Mouse (Mus musculus) embryo, embryonic 10 days (tissue): ENCODE data around the gene Msx1.
"Not testable (repeated sequence)": the region's sequence is repeated elsewhere in the genome, so short reads cannot be mapped to it uniquely, and the experiment has no call there.

Source experiments
- DNase-seq: peaks from one replicate; pipeline ENCODE4 v3.0.0-alpha.2; 2015; ENCODE audit warnings: low spot score

Gene Msx1

GRCm38 (mm10) chr5:37824461-37824795, at the start of gene Msx1:
Gene Msx1, minus strand, starts transcription at chr5:37824583.
- peak; percentile 95 for DNase-seq

- no peak for DNase-seq
Measured at GRCm38 (mm10) chr5:37865471-37865870, 41.1 kb upstream of the Msx1 start.

- DNase-seq, result no peak
Measured at GRCm38 (mm10) chr5:37864309-37864708, 39.9 kb upstream of the Msx1 start.

- DNase-seq, result no peak
Measured at GRCm38 (mm10) chr5:37860846-37861245, 36.5 kb upstream of the Msx1 start.

GRCm38 (mm10) chr5:37860151-37860721, 35.9 kb upstream of the Msx1 start:
- DNase-seq, result no peak

- no peak for DNase-seq
Measured at GRCm38 (mm10) chr5:37857763-37858545, 33.6 kb upstream of the Msx1 start.

GRCm38 (mm10) chr5:37856057-37856456, 31.7 kb upstream of the Msx1 start:
- DNase-seq, result no peak

GRCm38 (mm10) chr5:37854233-37854632, 29.9 kb upstream of the Msx1 start:
- DNase-seq, result no peak

- DNase-seq, result peak; percentile 68
Measured at GRCm38 (mm10) chr5:37851305-37851982, 27.1 kb upstream of the Msx1 start.

- peak; percentile 32 for DNase-seq
Measured at GRCm38 (mm10) chr5:37848991-37849719, 24.8 kb upstream of the Msx1 start.

GRCm38 (mm10) chr5:37836267-37836646, 11.9 kb upstream of the Msx1 start:
- no peak for DNase-seq

- DNase-seq, result peak; percentile 87
Measured at GRCm38 (mm10) chr5:37835590-37836266, 11.3 kb upstream of the Msx1 start.

GRCm38 (mm10) chr5:37832766-37833165, 8.4 kb upstream of the Msx1 start:
- no peak for DNase-seq

GRCm38 (mm10) chr5:37832031-37832430, 7.6 kb upstream of the Msx1 start:
- no peak for DNase-seq

GRCm38 (mm10) chr5:37830436-37830835, 6.1 kb upstream of the Msx1 start:
- DNase-seq, result not testable (repeated sequence)

- no peak for DNase-seq
Measured at GRCm38 (mm10) chr5:37829926-37830325, 5.5 kb upstream of the Msx1 start.

GRCm38 (mm10) chr5:37829296-37829670, 4.9 kb upstream of the Msx1 start:
- DNase-seq, result no peak

- DNase-seq, result peak; percentile 61
Measured at GRCm38 (mm10) chr5:37828591-37829295, 4.4 kb upstream of the Msx1 start.

- peak; percentile 55 for DNase-seq
Measured at GRCm38 (mm10) chr5:37828001-37828400, 3.6 kb upstream of the Msx1 start.

GRCm38 (mm10) chr5:37827626-37827950, 3.2 kb upstream of the Msx1 start:
- DNase-seq, result no peak
